Mouse (Mus musculus): ENCODE data around the gene Tom1l2.

Gene Tom1l2

DNA sequence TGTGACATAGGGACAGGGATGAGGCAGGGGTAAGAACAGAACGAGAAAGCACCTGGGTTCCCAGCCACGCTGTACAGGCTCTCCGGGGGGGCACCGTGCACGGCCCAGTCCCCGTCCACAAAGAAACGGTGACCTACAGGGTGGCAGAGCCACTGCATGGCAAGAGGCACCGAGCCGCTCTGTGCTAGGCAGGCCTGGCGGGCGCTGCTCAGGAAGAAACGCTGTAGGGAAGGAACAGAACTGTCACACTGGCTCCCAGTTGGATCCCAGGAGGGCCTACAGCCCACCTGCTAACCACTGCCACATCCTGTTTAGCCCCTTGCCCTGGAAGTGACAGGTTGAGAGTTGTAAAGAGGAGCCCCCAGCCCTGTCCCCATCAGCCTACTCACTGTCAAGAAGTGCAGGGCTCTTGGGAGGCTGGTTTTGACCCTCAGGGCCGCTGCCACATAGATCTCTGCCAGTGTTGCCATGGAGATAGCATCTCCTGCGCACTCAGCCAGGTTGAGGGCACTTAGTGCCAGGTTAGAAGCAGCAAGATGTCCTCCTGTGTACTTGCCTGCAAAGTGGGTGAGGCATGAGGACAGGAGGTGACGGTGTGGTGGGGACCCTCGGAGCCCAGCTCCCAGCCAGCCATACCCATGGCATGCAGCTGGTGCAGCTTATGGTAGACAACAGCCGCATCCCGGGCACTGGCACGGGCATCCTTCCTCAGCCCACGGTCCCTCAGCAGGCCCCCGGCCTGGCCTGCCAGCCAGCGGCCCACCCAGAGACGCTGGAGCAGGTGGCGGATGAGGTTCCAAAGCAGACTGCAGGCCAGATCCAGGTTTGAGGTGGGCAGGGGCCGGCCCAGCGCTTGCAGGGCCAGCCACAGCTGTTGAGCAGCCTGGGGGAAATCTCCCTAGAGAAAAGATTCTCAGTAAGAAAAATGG, 149.7 kb downstream of the Tom1l2 start:
- DNase-seq (ENCODE audit: low spot score), result no peak

DNA sequence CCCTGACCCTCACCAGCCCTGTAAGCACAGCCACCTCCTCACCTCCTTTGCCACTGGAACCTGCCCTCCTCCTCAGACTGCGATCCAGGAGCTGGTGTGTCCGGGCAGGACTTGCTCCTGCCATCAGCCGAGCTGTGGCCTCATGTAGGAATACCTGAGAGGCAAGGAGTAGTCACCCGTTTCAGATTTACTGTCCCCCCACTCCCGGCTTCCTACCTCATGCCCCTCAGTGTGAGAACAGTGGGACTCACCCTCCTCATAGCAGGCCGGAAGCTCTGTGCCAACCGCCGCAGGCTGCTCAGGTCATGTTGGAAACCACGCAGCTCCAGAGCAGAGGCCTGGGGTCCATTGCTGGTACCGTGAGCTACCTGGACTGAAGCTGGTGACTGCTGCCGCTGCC, 152.3 kb downstream of the Tom1l2 start:
- DNase-seq (ENCODE audit: low spot score), result no peak

DNA sequence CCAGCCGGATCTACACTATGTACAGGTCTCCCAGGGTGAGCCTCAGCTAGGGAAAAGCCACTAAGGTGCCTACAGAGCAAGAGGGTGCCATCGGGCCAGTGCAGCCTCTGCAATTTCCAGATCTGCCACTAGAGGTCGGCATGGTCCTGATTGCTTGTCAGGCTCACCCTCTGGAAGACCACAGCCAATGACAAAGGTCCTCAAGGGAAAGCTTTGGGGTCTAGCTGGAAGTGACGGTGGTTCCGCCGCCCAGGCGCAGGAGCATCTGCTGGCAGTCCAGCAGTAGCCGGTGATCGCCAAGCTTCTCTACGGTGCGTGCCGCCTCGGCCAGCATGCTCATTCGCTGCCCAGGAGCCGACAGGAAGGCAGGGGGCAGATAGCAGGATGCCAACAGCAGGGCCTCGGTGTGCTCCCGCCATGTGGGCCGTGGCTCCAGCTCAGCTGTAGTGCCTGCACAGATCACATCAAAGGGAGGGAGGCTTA, 153.0 kb downstream of the Tom1l2 start:
- DNase-seq (ENCODE audit: low spot score), result peak; percentile 94

DNA sequence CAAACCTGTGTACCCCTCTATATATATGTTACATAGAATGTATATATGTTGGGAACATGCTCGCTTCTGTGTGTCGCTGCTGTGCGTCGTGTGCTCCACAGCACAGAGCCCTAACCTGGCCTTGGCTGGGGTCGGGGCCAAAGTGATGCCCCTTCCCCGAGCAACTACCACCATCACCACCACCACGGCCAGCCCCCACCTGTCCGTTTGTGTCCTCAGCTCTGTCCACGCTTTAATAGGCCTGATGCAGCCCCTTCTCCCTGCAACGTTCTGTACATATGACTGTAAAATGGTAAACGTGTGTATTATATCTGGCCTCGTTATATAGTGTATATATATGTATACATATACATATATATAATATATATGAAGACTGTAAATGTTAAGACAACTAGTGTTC, 154.1 kb downstream of the Tom1l2 start:
- DNase-seq (ENCODE audit: low spot score), result no peak

DNA sequence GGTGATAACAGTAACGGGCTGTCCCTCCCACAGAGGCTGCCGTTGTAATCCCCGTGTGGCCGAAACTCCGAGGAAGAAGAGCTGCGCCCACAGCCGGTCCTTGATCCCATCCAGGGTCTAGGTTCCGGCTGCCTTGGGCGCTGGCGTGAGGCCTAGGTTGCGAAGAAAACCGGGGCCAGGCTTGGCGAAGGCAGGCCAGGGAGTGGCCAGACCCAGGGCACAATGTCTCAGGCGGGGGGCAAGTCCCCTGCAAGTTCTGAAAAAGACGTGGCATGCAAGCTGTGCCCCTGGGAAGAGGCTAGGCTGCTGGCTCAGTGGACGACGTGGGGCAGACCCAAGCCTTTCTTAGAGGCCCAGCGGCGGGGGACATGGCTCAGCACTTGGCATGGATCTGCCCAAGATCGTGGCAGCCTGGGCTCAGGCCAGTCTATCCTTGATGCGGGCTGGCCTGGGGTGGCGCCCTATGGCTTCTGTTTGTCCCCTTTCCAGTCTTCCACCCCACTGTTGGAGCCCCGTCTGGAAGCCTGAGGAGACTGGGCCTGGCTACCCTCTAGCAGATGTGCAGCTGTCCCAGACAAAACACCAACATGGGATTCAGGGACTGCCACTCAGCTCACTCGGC, 154.6 kb downstream of the Tom1l2 start:
- DNase-seq (ENCODE audit: low spot score), result no peak

DNA sequence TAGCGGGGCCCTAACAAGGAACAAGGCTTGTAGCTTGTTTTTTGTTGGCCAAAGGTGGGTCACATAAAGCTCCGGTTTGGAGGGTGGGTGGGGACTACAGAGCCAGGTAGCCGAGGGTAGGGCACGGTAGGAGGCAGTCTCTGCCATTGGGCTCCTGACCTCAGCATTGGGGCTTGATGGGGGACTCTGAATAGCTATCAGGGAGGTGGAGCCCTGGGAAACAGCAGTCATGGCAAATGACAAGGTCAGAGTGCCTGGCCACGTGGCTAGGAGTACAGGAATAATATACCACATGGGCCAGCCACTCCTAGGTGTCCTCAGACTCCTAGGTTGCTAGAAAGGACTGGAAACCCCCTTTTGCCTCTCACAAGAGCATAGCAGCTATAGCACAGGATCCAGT, 156.4 kb downstream of the Tom1l2 start:
- no peak for DNase-seq (ENCODE audit: low spot score)

DNA sequence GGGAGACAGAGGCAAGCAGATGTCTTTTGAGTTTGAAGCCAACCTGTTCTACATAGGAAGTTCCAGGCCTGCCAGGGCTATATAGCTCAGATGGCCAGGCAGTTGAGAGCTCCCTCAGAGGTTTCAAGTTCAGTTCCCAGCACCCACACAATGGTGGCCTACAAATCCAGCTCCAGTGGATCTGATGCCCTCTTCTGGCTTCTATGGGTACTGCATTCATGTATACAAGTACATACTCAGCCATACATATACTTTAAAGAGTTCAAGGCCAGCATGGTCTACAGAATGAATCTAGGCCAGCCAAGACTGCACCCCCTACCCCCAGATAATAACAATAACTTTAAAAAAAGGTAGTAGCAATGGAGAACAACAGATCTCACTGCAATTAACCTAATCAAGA, 157.6 kb downstream of the Tom1l2 start:
- no peak for DNase-seq (ENCODE audit: low spot score)

DNA sequence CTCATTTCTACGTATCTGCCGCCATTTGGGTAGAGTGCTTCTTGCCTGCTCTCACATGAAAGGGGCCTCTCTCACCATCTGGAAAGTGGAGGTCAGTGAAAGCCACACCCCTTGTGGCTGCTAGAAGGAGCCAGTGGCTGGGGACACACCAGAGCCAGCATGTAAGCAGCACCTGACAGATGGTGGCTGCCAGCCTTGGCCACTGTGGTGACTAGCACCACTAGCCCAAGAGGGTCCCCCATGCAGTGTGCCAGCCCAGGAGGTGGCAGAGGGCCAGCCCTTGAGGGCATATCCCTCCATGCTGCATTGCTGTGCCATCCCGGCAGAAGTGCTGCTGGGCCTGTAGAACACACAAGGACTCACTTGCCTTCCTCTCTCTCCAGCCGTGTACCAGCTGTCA, 159.1 kb downstream of the Tom1l2 start:
- no peak for DNase-seq (ENCODE audit: low spot score)

DNA sequence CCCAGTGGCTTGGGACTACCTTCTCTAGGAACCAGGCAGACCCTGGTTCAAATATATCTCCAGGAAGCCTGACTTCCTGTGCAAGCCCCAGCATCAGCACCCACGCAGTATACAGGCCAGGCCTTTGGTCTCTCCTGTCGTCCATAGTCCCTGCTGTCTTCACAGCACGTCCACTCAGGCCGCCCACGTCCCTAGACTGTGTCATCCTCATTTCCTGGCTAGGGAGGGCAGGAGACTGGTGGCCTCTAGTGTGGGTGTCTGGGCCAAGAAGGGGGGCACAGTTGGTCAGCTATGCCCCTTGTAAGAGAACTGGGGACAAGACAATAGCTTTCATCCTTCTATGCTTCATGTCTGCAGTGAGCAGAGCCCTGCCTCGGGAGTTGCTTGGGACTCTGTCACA, 160.2 kb downstream of the Tom1l2 start:
- no peak for DNase-seq (ENCODE audit: low spot score)

DNA sequence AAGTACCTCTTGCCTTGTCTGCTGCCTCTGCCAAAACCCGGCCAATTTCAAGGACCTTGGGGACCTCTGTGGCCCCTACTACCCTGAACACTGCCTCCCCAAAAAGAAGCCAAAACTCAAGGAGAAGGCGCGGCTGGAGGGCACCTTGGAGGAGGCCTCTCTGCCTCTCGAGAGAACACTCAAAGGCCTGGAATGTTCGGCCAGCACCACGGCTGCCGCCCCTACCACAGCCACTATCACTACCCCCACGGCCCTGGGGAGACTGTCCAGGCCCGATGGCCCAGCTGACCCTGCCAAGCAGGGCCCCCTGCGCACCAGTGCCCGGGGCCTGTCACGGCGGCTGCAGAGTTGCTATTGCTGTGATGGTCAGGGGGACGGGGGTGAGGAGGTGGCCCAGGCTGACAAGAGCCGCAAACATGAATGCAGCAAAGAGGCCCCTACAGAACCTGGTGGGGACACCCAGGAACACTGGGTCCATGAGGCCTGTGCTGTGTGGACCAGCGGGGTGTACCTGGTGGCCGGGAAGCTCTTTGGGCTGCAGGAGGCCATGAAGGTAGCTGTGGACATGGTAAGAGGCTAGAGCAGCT, 162.6 kb downstream of the Tom1l2 start:
- DNase-seq (ENCODE audit: low spot score), result no peak

DNA sequence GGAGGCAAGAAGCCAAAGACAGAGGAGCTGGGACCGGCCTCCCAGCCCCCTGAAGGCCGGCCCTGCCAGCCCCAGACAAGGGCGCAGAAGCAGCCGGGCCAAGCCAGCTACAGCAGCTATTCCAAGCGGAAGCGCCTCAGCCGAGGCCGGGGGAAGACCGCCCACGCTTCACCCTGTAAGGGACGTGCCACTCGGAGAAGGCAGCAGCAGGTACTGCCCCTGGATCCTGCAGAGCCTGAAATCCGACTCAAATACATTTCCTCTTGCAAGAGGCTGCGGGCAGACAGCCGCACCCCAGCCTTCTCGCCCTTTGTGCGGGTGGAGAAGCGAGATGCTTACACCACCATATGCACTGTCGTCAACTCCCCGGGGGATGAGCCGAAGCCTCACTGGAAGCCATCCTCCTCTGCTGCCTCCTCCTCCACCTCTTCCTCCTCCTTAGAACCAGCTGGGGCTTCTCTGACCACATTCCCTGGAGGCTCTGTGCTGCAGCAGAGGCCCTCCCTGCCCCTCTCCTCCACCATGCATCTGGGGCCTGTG, 163.1 kb downstream of the Tom1l2 start:
- DNase-seq (ENCODE audit: low spot score), result no peak

DNA sequence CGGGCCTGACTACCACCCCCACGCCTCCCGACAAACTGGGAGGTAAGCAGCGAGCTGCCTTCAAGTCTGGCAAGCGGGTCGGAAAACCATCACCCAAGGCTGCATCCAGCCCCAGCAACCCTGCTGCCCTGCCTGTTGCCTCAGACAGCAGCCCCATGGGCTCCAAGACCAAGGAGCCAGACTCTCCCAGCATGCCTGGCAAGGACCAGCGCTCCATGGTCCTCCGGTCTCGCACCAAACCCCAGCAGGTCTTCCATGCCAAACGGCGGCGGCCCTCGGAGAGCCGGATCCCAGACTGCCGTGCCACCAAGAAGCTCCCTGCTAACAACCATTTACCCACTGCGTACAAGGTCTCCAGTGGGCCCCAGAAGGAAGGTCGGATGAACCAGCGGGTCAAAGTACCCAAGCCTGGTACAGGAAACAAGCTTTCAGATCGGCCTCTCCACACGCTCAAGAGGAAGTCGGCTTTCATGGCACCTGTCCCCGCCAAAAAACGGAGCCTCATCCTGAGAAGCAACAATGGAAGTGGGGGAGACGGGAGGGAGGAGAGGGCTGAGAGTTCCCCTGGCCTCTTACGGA, 164.3 kb downstream of the Tom1l2 start:
- DNase-seq (ENCODE audit: low spot score), result no peak

DNA sequence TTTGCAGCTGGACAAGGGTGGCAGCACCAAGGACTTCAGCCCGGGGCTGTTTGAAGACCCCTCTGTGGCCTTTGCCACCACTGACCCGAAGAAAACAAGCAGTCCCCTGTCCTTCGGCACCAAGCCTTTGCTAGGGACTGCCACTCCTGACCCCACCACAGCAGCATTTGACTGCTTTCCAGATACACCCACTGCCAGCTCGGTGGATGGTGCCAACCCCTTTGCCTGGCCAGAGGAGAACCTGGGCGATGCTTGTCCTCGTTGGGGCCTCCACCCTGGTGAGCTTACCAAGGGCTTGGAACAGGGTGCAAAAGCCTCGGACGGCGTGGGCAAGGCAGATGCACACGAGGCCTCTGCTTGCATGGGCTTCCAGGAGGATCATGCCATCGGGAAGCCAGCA, 165.6 kb downstream of the Tom1l2 start:
- DNase-seq (ENCODE audit: low spot score), result no peak

DNA sequence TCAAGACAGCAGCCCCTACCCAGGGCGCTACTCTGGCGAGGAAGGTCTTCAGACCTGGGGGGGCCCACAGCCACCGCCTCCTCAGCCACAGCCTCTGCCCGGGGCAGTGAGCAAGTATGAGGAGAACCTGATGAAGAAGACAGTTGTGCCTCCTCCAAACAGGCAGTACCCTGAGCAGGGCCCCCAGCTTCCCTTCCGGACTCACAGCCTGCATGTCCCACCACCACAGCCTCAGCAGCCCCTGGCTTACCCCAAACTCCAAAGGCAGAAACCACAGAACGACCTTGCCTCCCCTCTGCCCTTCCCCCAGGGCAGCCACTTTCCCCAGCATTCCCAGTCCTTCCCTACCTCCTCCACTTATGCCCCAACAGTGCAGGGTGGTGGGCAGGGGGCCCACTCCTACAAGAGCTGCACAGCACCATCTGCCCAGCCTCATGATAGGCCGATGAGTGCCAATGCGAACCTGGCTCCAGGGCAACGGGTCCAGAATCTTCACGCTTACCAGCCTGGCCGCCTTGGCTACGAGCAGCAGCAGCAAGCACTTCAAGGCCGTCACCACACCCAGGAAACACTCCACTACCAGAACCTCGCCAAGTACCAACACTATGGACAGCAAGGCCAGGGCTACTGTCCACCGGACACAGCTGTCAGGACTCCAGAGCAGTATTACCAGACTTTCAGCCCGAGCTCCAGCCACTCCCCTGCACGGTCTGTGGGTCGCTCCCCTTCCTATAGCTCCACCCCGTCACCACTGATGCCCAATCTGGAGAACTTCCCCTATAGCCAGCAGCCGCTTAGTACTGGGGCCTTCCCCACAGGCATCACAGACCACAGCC, 167.1 kb downstream of the Tom1l2 start:
- peak; percentile 65 for DNase-seq (ENCODE audit: low spot score)

DNA sequence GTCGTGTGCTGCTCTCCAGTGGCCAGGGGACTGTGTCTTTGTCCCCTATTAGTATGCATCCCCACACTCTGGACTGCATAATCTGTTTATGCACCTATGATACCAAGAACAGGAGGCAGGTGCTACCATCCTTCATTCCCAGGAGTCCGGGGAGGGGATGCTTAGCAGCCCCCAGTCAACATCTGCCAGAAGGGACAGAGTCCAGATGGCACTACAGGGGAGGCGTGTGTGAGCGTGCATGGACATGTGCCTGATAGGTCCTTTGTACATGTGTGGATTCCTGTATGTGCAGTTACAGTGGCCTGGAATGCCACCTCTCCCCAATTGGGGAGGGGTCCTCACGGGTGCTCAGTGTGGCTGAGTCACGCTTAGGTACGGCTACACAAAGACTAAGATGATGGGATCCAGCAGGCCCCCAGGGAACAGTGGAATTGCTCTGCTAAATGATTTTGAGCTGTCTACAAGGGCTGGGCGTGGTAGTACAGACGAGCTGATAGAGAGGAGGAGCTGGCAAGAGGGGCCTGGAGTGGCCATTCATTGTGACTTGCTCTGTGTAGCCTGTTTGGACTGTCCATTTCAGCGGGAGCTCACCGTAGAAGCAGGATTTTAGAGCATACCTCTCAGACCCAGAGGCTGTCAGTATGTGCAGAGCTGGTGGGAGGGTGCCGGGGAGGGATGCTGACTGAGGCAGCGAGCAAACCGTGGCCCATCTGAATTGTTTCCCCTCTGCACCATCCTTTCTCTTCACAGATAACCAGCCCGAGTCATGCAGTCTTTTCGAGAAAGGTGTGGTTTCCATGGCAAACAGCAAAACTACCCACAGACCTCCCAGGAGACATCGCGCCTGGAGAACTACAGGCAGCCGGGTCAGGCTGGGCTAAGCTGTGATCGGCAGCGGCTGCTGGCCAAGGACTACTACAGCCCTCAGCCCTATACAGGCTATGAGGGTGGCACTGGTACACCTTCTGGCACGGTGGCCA, 168.1 kb downstream of the Tom1l2 start:
- DNase-seq (ENCODE audit: low spot score), result no peak

DNA sequence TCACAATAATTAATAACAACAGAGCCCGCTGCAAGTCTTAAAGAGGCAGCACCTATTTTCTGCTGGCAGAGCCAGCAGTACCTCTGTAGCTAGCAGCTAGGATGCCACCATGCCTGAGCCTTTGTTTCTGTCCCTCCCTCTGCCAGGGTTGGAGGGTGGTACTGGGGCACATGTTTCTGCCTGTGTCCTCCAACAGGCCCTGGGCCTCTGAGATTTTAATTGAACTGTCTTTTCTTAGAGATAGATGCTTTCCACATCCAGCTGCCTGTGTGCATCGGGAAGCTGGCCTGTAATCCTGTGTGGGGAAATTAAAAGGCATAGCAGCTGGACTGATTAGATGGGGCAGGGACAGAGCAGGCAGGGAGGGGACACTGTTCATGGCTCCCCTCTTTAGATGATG, 170.0 kb downstream of the Tom1l2 start:
- DNase-seq (ENCODE audit: low spot score), result no peak

DNA sequence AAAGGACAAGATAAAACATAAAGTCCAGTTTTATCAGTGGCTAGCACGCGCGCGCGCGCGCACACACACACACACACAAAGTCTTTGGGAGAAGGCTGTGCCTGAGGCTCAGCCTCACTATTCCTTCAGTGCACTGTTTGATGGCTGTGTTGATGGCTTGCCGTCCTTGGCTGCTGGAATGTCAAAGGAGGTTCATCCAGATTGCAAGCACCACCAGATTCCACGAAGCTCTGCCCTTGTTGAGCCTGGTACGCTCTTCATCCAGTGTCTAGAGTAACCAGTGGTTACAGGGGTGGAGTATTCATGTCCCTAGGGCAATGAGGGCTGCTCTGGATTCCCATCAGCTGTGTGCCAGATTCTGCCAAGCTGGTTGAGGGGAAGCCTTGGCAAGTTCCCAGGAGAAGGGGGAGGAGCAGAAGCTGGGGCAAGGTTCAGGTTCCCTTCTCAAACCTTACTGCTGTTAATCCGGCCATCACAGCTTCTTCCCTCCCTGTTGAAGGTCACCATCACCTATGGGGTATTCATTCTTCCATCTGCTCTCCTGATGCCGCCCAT, 170.5 kb downstream of the Tom1l2 start:
- DNase-seq (ENCODE audit: low spot score), result no peak

DNA sequence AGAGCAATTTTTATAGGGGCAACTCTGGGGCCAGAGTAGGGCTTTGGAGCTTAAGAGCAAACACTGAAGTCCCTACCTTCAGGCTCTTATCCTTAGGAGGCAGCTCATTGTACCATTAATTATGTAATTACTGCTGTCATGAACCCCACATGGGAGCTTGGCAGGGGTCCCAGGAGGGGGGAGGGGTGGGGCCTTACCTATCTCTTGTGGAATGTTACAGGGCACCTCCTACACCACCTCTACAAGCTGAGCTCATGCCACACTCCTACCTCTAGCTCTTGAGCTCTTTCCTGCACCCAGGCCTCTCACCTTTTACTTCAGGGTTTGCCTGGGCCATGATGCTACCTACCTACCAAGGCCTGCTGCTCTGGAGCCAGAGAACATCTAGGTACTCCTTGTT, 174.2 kb downstream of the Tom1l2 start:
- DNase-seq (ENCODE audit: low spot score), result no peak

DNA sequence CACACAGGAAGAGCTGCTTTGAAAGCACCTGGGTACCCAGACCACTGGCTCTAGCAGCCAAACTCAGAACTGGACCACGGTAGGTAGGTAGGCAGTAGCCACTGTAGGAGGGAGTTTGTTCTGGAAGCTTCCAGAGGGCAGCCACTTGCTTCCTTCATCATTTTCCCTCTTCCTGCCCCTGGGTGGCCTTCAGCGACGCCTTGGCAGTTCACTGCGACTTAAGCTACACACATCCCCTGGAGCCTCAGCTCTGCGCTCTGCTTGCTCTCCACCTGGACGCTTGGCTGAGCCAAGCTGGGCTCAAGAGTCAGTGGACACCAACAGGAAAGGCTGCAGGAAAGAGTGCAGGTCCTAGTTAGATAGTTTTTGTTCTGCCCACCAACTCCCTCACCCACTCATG, 174.7 kb downstream of the Tom1l2 start:
- no peak for DNase-seq (ENCODE audit: low spot score)
